In genomic region chr17:73804592-73805271, GRCm38 (mm10) we compare ENCODE assay signal across 7 mouse cellular contexts. TPM values are rescaled to one million over a fixed set of nuclear protein-coding genes. Genes with fewer than 3 reads are reported as not detected.
DNase-seq lines count a peak whose midpoint lies in the region; ATAC-seq and TF ChIP-seq lines count a peak whose summit lies in the region.

No protein-coding gene starts in this region.

- TF ChIP-seq CTCF in small intestine, adult 2 months (IDR thresholded peaks at IDR 0.05; ENCODE audit: extremely low read depth, insufficient read length, insufficient replicate concordance, low read depth, low read length) = peak; percentile 29; the same call in 1 of the 2 replicates

- H3K4me1 ChIP-seq in midbrain, embryonic 12.5 days = peaks cover 12% of the 10 kb centered on the region
- H3K4me1 ChIP-seq in small intestine, adult 2 months (ENCODE audit: control insufficient read depth, insufficient read depth, insufficient read length, low read length) = no peaks in the 10 kb centered on the region

- peak overlapping the region; percentile 83 for H3K4me2 ChIP-seq in midbrain, embryonic 12.5 days (replicated peaks)

- H3K4me3 ChIP-seq in midbrain, embryonic 12.5 days = peak overlapping the region; percentile 62
- peak overlapping the region; percentile 61 for H3K4me3 ChIP-seq in small intestine, adult 2 months (ENCODE audit: low read depth, low read length)

- no peaks in the 10 kb centered on the region for H3K36me3 ChIP-seq in midbrain, embryonic 12.5 days
- H3K36me3 ChIP-seq in small intestine, adult 2 months (ENCODE audit: control insufficient read depth, insufficient read depth, low read length) = no peaks in the 10 kb centered on the region

- WGBS in midbrain, embryonic 12.5 days = under 1% methylated on average over 45 of the region's 45 CpGs
- WGBS in small intestine, adult 2 months = 2% methylated on average over 45 of the region's 45 CpGs

- H3K9ac ChIP-seq in midbrain, embryonic 12.5 days (replicated peaks) = peak overlapping the region; percentile 70

- H3K9me3 ChIP-seq in midbrain, embryonic 12.5 days = no peaks in the 10 kb centered on the region

- ATAC-seq in midbrain, embryonic 12.5 days (ENCODE audit: low FRiP score, low read depth) = peak; percentile 97

- peak overlapping the region; percentile 76 for H3K27ac ChIP-seq in midbrain, embryonic 12.5 days (replicated peaks)
- H3K27ac ChIP-seq in small intestine, adult 2 months (ENCODE audit: insufficient read depth, low read depth, low read length) = no peak overlapping the region

- 0 out of 2 replicates have a peak, but pooled peaks have one; percentile 24 for TF ChIP-seq POLR2A in small intestine, adult 2 months (IDR thresholded peaks at IDR 0.05; ENCODE audit: low read depth, low read length)

- no peaks in the 10 kb centered on the region for H3K27me3 ChIP-seq in midbrain, embryonic 12.5 days
- peaks cover 19% of the 10 kb centered on the region for H3K27me3 ChIP-seq in small intestine, adult 2 months (ENCODE audit: control insufficient read depth, insufficient read depth, low read length)

- DNase-seq in adrenal gland, adult 8-10 months = peak; percentile 86
- DNase-seq in embryo, embryonic 11.5 days (ENCODE audit: low read depth, low spot score) = peak; percentile 80
- DNase-seq in heart, adult 11 months = peak; percentile 99
- DNase-seq in kidney, adult 11 months = peak; percentile 93
- peak; percentile 93 for DNase-seq in left cerebral cortex, postnatal 4 days

- intact Hi-C loops in left cerebral cortex, postnatal 4 days (cut with DNase I) = no loop called here

RNA-seq across cellular contexts. Expression of gene Ehd3, which starts 0.8 kb away (rescaled TPM):
- 100 to 1,000 TPM in 1 of 4 experiments, 10 to 100 TPM in 3; 57.1 to 102 (median 78.3) TPM for total RNA-seq in adrenal gland, adult 8-10 months (2022)
- total RNA-seq in left cerebral cortex, postnatal 4 days (2021) = 10 to 100 TPM; 39.1 to 40.8 TPM
- polyA plus RNA-seq in midbrain, embryonic 12.5 days (2016; fragmentation: Nextera tagmentation; extraction: Ambion mirVana) = 7.6 and 8.2 TPM in 2 replicates
- polyA plus RNA-seq in small intestine, adult 2 months (2012; rRNA removed) = 1.7 and 3.0 TPM in 2 replicates
